Mouse (Mus musculus) megakaryocyte-erythroid progenitor cell, adult 5 weeks (primary cell): Measurements from ENCODE around the gene Cabp4. TPM values are rescaled to one million over a fixed set of nuclear protein-coding genes. Genes with fewer than 3 reads are reported as not detected.

Experiments
- polyA plus RNA-seq: library from polyadenylated mRNA; stranded (reverse); fragments of >175 nt; gene quantifications from 2 replicates; pipeline ENCODE4 v1.2.3, GENCODE M21; 2012

Cabp4 gene
- 0.14 and 0.15 TPM in 2 replicates for polyA plus RNA-seq

GRCm38 (mm10) chr19:4143759-4144268 is at the start of gene Cabp4:
Cabp4 (minus strand) TSS chr19:4144033.

GRCm38 (mm10) chr19:4191528-4192250 is 47.9 kb upstream of the Cabp4 start, which contains the start of gene Ppp1ca:
Ppp1ca (plus strand) TSS chr19:4192065.

DNA sequence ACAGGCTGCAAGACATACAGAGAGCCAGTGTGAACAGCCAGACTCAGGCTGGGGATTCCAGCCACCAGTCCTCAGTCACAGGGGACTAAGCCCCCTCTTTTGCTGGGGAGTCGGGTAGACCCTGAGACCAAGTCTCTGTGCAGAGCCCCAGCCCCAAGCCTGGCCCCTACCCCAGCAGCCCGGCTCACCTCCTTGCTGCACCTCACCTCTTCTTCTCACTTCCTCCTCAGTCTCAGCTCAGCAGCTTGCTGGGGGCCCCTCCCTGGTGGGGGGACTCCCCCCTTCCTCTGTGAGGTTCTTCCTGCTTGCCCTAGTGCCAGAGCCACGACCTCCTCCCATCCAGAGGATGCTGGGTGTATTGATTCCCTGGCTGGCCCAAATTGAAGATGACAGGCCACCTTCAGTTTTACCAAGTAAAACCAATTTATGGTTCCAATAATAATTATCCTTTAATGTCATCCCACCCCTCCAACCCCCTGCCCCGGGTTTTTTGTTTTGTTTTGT is 47.0 kb upstream of the Cabp4 start, which contains the start of gene Tbc1d10c:
Tbc1d10c (minus strand) TSS at position 454 of the 504 bp plus-strand sequence.

DNA sequence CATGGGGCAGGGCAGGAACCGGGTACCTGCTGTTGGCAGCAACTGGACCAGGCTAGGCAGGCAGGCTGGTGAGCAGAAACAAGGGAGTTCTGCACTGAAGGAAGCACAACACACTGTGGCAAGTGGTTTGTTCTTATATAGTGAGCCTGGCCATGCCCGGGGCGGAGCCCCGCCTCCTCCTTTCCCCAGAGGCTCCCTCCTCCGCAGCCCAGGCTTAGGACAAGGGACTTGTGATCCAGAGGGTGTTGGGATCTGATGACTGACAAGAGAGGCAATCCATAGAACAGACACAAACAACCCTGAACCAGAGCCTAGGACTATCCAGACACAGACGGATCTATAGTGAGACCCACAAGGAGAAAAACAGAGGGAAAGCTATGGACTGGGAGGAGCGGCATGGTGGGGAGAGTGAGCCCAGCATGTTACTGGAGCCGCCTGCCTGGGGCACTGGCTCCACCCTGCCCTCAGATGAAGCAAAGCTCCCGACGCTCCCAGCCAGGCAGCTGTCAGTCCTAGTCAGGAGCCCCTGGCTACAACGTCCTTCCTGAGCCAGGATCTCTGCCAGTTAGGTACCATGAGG is 31.6 kb upstream of the Cabp4 start, which contains the start of gene Carns1:
Carns1 (minus strand) TSS at position 112 of the 580 bp plus-strand sequence.

DNA sequence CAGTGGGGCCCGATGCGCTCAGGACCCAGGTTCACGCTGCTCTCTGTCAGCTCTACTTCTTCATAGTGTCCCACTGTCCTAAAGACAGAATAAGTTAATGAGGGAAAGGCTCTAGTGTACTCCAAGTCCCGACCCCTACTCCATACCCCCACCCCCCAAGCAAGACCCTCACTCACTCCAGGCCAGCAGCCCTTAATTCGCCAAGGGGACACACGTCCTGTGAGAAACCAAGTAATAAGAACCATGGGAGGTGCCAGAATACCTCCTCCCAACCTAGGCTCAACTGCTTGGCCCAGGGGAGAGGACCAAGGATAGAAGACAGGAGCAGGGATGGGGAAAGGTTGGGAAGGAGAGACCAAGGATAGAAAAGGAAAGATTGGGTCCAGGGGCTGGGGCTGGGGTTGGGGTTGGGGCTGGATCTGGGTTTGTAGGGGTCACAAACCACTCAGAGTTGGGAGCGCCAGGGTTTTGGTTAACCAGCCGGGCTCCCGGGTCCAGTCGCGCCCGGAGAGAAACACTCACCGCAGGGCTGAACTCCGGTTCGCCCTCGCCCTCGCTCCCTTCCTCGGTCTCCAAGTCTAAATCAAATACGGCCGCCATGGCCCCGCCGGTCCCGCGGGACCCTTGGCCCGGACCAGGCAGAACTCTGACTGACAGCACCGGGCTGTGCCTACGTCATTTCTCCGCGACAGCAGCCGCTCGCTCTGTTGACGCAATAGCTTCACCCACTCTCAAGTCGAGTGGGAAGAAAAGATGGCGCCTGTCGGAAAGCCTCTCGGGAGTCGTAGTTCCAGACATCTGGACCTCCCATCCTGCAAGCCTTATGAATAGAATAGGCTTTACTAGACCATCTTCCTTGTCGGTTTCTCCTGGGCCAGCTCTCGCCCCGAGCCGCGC is 19.1 kb upstream of the Cabp4 start, which contains the start of gene Rps6kb2:
Rps6kb2 (minus strand) TSS at position 709 of the 897 bp plus-strand sequence.

DNA sequence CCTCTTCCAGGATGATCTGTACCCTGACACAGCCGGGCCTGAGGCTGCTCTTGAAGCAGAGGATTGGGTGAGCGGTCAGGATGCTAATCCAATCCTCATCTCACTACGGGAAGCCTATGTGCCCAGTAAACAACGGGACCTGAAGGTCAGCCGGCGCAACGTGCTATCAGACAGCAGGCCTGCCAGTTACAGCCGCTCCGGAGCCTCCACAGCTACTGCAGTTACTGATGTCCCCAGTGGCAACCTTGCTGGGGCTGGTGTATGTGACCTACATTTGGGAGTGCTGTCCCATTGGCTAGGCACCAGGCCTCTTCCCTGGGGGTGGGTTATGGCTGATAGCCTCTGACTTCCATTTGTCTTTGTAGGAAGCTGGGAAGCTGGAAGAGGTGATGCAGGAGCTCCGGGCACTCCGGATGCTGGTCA is 9.4 kb upstream of the Cabp4 start, which contains the start of gene Ptprcap:
Ptprcap (plus strand) TSS at position 373 of the 423 bp plus-strand sequence.

DNA sequence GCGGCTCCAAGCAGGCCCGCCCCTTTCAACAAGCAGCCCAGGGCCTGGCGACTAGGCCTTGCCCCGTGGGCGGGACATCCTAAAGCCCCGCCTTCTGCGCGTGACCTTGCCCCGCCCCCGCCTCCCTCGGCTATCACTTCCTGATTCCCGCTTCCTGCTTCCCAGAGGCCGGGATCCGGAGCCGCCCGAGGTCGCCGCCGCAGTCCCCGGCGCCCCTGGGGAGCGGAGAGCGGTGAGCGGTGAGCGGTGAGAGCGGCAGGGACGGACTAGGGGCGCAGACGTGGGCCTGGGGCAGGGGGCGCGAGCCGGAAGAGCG is 4.6 kb upstream of the Cabp4 start, which contains the start of gene Coro1b:
Coro1b (plus strand) TSS at position 129 of the 316 bp plus-strand sequence.

GRCm38 (mm10) chr19:4139446-4139845 is 4.4 kb downstream of the Cabp4 start, which contains the start of gene Gpr152:
Gpr152 (plus strand) TSS chr19:4139787.

DNA sequence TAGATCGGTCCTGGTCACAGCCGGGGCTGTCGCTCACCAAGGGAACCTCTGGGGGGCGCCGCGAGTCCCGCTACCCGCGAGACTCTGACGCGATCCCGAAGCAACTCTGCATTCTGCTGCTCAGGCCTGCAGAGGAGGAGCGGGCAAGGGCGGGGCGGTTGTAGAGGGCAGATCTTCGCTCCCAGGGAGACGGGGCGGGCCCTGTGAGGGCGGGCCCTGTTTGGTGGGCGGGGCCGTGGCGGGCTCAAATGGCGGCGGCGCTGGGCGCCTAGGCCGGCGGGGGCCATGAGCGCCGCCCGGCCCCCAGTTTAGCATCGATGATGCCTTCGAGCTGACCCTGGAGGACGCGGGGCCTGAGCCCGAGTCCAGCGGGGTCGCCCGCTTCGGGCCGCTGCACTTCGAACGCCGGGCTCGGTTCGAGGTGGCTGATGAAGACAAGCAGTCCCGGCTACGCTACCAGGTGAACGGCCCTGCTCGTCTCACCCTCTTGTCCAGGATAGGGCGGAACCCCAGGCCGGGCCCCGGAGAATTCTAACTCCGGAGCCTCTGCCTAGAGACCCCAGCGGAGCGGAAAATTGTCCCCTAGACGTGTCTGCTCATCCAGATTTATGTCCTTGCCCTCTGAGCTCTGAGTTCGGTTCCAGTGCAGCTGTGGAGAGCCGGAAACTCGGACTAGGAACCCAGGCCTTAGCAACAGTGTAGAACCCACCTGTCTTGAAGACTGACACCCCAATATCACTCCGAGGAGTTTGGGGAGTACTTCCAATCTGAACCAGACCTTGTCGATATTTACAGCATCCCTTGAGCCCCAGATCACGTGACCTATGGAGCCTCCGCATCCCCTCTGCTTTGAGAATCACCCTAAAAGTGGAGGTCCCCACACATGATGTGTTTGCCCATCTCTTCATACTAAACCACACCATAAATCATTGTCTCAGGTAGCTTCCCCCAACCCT is 17.8 kb downstream of the Cabp4 start, which contains the start of gene Aip:
Aip (minus strand) TSS at position 118 of the 956 bp plus-strand sequence.

GRCm38 (mm10) chr19:4099837-4100717 is 43.8 kb downstream of the Cabp4 start, which contains the start of gene Pitpnm1:
Pitpnm1 (plus strand) TSS chr19:4099998.

DNA sequence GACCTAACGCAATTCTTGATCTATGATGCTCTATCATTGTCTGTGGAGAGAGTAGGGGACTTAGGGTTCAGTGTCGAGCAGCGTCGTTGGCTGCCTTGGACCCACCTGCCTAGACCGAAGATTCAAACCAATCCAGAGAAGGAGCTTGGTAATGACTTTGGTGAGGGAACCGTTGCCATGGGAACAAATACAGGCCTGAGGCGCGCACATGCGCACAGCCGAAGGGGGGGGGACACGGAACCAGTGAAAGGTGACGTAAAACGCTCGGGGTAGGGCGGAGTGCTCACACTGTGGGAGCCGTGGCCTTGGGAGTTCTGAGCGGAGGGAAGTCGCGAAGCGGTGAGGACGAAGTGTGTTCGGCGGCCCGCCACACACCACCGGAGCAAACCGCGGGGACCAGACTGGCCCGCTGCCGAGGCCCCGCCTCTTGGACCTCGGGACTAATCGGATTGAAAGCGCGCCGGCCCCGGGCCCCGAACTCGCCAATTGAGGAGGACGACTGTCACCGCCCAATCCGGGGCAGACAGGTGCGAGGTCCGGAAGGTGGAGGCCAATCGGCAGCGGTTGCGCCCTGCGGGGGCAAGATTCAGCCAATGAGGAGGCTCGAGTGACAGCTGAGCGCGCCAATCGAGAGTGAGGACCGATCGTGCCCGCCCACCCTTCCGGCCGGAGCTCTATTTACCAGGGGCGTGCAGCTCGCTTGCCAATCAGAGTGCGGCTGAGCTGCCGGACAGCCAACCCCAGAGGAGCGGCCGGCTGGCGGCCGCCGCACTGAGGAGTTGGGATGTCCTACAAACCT is 47.0 kb downstream of the Cabp4 start, which contains the start of gene Cdk2ap2:
Cdk2ap2 (plus strand) TSS at position 541 of the 799 bp plus-strand sequence.

Other genes with a start within 250 kb of the Cabp4 start
- 247 and 284 TPM in 2 replicates for gene Tcirg1, start 236.9 kb downstream of the Cabp4 start, polyA plus RNA-seq
- 133 and 144 TPM in 2 replicates for gene Ndufs8, start 231.3 kb downstream of the Cabp4 start, polyA plus RNA-seq
- gene Aldh3b1, start 214.2 kb downstream of the Cabp4 start, polyA plus RNA-seq: 5.0 and 8.2 TPM in 2 replicates
- gene Unc93b1, start 208.8 kb downstream of the Cabp4 start, polyA plus RNA-seq: 182 and 302 TPM in 2 replicates
- 0.06 and 0.10 TPM in 2 replicates for gene Aldh3b3, start 185.4 kb downstream of the Cabp4 start, polyA plus RNA-seq
- 0.24 TPM in 1 of 2 replicates, not detected in the other for gene Aldh3b2, start 171.7 kb downstream of the Cabp4 start, polyA plus RNA-seq
- 7.7 and 8.3 TPM in 2 replicates for gene Acy3, start 157.5 kb downstream of the Cabp4 start, polyA plus RNA-seq
- not detected in 2 replicates for gene Tbx10, start 151.3 kb downstream of the Cabp4 start, polyA plus RNA-seq
- gene Nudt8, start 143.5 kb downstream of the Cabp4 start, polyA plus RNA-seq: 14.7 and 18.3 TPM in 2 replicates
- 4.1 and 6.3 TPM in 2 replicates for gene Gm49405, start 143.4 kb downstream of the Cabp4 start, polyA plus RNA-seq
- gene Doc2g, start 140.7 kb downstream of the Cabp4 start, polyA plus RNA-seq: 10.4 and 16.4 TPM in 2 replicates
- 247 and 250 TPM in 2 replicates for gene Ndufv1, start 131.2 kb downstream of the Cabp4 start, polyA plus RNA-seq
- gene Gstp1, start 106.0 kb downstream of the Cabp4 start, polyA plus RNA-seq: 122 and 136 TPM in 2 replicates
- 1.7 TPM in 1 of 2 replicates, not detected in the other for gene Gstp2, start 98.0 kb downstream of the Cabp4 start, polyA plus RNA-seq
- gene Gstp3, start 84.5 kb downstream of the Cabp4 start, polyA plus RNA-seq: 0.79 and 1.2 TPM in 2 replicates
- gene Cabp2, start 62.5 kb downstream of the Cabp4 start, polyA plus RNA-seq: not detected in 2 replicates
- 126 and 175 TPM in 2 replicates for gene Cdk2ap2, start 46.9 kb downstream of the Cabp4 start, polyA plus RNA-seq
- gene Pitpnm1, start 44.0 kb downstream of the Cabp4 start, polyA plus RNA-seq: 67.2 and 92.9 TPM in 2 replicates
- 114 and 132 TPM in 2 replicates for gene Aip, start 18.2 kb downstream of the Cabp4 start, polyA plus RNA-seq
- gene Gpr152, start 4.2 kb downstream of the Cabp4 start, polyA plus RNA-seq: 0.03 TPM in 1 of 2 replicates, not detected in the other
- 166 and 202 TPM in 2 replicates for gene Coro1b, start 4.6 kb upstream of the Cabp4 start, polyA plus RNA-seq
- gene Ptprcap, start 9.6 kb upstream of the Cabp4 start, polyA plus RNA-seq: 508 and 717 TPM in 2 replicates
- 88.1 and 93.8 TPM in 2 replicates for gene Rps6kb2, start 19.3 kb upstream of the Cabp4 start, polyA plus RNA-seq
- 5.7 and 6.3 TPM in 2 replicates for gene Carns1, start 31.4 kb upstream of the Cabp4 start, polyA plus RNA-seq
- 58.6 and 71.5 TPM in 2 replicates for gene Tbc1d10c, start 47.3 kb upstream of the Cabp4 start, polyA plus RNA-seq
- 614 and 638 TPM in 2 replicates for gene Ppp1ca, start 48.0 kb upstream of the Cabp4 start, polyA plus RNA-seq
- 27.8 and 31.6 TPM in 2 replicates for gene Rad9a, start 57.6 kb upstream of the Cabp4 start, polyA plus RNA-seq
- 12.5 and 17.5 TPM in 2 replicates for gene Clcf1, start 70.2 kb upstream of the Cabp4 start, polyA plus RNA-seq
- 33.8 and 36.5 TPM in 2 replicates for gene AC109138.7, start 70.3 kb upstream of the Cabp4 start, polyA plus RNA-seq
- 38.1 and 42.7 TPM in 2 replicates for gene Pold4, start 87.9 kb upstream of the Cabp4 start, polyA plus RNA-seq
- gene Ssh3, start 125.1 kb upstream of the Cabp4 start, polyA plus RNA-seq: 30.3 and 41.9 TPM in 2 replicates
- gene Ankrd13d, start 139.1 kb upstream of the Cabp4 start, polyA plus RNA-seq: 10.8 and 11.6 TPM in 2 replicates
- 941 and 1,009 TPM in 2 replicates for gene Grk2, start 162.2 kb upstream of the Cabp4 start, polyA plus RNA-seq